Mouse (Mus musculus) megakaryocyte, embryonic 14.5 days (primary cell): ENCODE measurements around the gene Col23a1.

Experiments used
- FLI1 ChIP-seq: IDR thresholded peaks from 2 replicates; pipeline ENCODE4 v1.6.1; 2012; ENCODE audit warnings: low read length, inconsistent platforms, mixed read lengths
- GATA1 ChIP-seq: IDR thresholded peaks from 3 replicates; pipeline ENCODE4 v1.6.1; 2012; ENCODE audit warnings: mixed read lengths, low read length, inconsistent platforms, borderline replicate concordance

DNA sequence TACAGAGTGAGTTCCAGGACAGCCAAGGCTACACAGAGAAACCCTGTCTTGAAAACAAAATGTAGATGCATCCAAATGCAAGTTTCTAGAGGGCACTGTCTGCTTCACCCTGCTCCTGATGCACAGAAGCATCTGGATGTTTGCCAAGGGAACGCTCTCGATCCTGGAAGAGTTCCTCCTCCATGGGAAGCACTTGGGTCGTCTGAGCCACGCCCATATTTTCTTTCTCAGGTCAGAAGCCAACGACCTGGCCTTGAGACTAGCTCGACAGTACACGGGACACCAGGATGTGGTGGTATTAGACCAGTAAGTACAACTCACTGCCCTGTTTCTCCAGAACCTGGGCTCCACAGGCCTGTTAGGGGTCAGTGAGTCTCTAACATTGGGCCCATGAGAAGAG, 301.4 kb downstream of the Col23a1 start:
- TF ChIP-seq GATA1 = no peak
- no peak for TF ChIP-seq FLI1
